ENCODE assay signal across 12 mouse cellular contexts in the genomic region with DNA sequence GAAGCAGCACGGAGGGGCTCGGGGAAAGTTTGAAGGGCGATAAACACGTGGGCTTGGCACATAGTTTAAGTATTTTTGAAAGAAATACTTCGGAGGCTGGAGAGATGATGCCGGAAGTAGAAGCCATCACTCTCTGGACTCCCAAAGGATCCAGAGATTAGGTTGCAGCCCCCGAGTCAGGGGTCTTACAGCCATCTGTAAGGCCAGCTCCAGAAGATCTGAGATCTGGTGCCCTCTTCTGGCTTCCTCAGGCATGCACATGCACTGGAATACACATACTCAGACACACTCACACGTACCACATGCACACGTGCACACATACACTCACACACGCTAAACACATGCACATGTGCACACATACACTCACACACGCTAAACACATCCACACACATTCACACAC.
"Had no signal": no experiment of that assay in that cellular context is flagged by ENCODE, and none has a peak within 500 bp of the region (broad histone marks: within the 10 kb centered on the region; RNA-seq: fewer than 3 reads in every experiment).

No protein-coding gene starts in this region.

- H3K9ac ChIP-seq: liver, embryonic 15.5 days; stomach, embryonic 15.5 days had no signal

- DNase-seq: kidney, adult 18-20 months; kidney, postnatal 36 days; lung, adult 2 months; lung, postnatal 10 days; right cerebral cortex, postnatal 14 days; thymus, postnatal 4 days had no signal

- H3K4me3 ChIP-seq: limb, embryonic 10.5 days; liver, embryonic 15.5 days; stomach, embryonic 15.5 days had no signal

- H3K4me2 ChIP-seq: liver, embryonic 11.5 days; liver, embryonic 15.5 days; stomach, embryonic 15.5 days had no signal

- H3K27ac ChIP-seq: limb, embryonic 10.5 days; liver, embryonic 15.5 days; macrophage; stomach, embryonic 15.5 days had no signal

- H3K4me1 ChIP-seq: liver, embryonic 15.5 days; stomach, embryonic 15.5 days had no signal

- ATAC-seq: midbrain, embryonic 16.5 days had no signal

- H3K27me3 ChIP-seq: liver, embryonic 15.5 days; stomach, embryonic 15.5 days had no signal

- H3K36me3 ChIP-seq: limb, embryonic 10.5 days; liver, embryonic 15.5 days; stomach, embryonic 15.5 days had no signal

- H3K9me3 ChIP-seq: stomach, embryonic 15.5 days had no signal
